Mouse (Mus musculus) T-cell, adult 2 months (primary cell): ENCODE data around the gene Dpf1.

Experiments
- DNase-seq: peaks from one replicate; pipeline ENCODE4 v3.0.0; 2022; ENCODE audit warnings: low spot score

Gene Dpf1

DNA sequence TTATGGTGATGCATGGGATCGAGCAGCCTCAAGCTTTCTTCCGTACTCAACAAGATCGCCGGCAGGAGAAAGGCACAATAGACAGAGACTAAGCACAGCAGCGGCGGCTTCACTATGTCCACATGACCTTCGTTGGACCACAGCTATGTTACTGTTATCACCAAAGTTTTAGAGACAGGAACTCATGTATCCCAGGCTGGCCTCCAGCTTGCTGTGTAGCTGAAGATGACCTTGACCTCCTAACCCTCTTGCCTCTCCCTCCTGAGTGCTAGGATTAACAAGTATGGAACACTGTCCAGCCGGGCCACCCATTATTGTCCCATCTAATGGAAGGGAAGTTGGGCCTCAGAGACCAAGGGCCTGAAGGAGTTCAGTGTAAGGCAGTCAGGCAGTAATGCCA, 37.1 kb downstream of the Dpf1 start:
- DNase-seq, result no peak

- DNase-seq, result no peak
Measured at GRCm38 (mm10) chr7:29341722-29342121, 38.0 kb downstream of the Dpf1 start.

GRCm38 (mm10) chr7:29342489-29343092, 38.8 kb downstream of the Dpf1 start:
- no peak for DNase-seq

DNA sequence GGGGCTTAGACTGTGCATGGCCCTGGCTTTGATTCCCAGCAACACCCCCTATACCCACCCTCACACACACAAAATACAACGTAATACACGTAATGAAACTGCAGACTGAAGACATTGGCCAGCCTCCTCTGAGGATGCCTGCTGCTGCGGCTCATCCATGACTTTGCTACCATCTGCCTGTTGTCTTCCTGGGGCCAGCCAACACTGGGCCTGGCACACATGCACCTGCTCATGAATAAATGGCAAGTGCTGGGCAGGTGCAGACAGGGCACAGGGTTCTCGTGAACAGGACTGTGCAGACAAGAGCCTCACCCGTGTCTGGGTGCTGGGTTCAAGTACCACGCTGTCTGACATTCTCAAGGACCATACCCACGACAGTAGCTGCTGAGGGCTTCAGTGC, 40.0 kb downstream of the Dpf1 start:
- no peak for DNase-seq

DNA sequence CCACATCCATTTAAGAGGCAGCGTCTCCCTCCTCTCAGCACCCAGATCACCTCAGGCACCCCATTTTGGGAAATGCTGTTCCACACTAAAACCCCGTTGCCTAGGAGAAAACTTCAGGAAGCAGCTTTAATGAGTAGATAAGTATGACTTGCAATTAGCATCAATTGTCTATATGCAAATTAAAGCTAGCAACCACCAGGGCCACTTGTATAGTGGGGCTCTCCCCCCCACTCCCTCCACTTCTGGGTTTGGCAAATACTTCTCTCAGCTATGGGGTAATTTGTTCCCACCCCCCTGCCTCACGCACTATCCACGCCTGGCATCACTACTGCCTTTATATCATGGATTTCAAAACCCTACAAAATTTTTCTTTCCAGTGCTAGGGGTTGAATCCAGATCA, 41.8 kb downstream of the Dpf1 start:
- DNase-seq, result no peak

DNA sequence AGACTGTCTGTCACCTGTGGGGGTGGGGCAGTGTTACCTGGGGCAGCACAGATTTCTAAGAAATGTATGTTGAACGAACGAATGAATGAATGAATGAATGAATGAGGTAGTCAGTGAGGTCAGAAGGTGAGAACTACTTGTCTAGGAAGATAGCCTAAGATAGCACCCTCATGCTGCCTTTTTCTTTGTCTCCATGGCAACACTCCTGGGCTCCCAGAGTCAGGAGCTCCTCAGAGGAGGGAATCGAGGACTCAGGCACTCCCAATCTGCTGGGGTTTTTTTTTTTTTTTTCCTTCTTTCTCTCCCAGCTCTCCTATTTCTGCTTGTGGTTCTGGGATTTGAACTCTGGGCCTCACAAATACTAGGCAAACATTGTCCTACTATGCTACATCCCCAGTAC, 42.5 kb downstream of the Dpf1 start:
- DNase-seq, result no peak

DNA sequence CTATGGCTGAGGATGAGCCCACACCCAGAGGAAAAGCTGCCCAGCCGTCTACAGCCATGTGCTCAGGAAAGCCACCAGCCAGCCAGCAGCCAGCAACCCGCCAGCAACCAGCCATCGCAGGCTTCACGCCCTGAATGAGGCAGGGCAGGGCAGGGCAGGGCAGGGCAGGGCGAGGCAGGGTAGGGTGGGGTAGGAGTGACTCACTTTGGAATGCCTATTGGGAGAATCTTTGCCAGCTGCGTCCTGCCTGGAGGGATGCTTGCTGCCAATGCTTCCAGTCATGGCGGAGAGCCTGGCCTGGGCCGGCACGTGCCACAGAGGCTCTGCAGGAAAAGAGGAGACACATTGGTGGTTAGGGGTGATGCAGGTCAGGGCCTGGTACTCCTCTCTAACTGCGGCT, 46.7 kb downstream of the Dpf1 start:
- DNase-seq, result no peak

GRCm38 (mm10) chr7:29352246-29352645, 48.5 kb downstream of the Dpf1 start:
- DNase-seq, result no peak

DNA sequence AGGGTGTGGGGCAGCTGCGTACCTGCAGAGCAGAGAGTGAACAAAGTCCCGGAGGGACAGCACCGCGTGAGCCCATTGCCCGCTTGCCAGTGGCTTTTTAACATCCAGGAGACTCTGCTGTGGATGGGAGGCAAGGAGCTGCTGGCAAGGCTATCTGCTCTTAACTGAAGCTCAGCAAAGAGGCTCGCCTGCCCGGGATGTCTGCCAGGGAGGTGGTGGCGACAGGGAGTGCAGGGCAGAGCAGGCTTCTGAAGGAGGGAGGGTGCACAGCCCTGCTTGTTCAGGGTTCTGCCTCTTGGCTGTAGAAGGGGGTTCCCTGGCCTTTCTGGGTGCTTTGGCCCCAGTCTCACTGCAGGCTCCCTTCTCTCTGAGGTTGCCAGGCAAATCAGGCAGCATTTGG, 50.4 kb downstream of the Dpf1 start:
- DNase-seq, result no peak

- DNase-seq, result no peak
Measured at GRCm38 (mm10) chr7:29355406-29355805, 51.7 kb downstream of the Dpf1 start.

GRCm38 (mm10) chr7:29361497-29361896, 57.7 kb downstream of the Dpf1 start:
- no peak for DNase-seq

- DNase-seq, result no peak
Measured at GRCm38 (mm10) chr7:29364052-29364451, 60.3 kb downstream of the Dpf1 start.

GRCm38 (mm10) chr7:29367166-29368003, 63.6 kb downstream of the Dpf1 start:
- DNase-seq, result no peak
